Mouse (Mus musculus): ENCODE results near the gene Acsf2.

DNA sequence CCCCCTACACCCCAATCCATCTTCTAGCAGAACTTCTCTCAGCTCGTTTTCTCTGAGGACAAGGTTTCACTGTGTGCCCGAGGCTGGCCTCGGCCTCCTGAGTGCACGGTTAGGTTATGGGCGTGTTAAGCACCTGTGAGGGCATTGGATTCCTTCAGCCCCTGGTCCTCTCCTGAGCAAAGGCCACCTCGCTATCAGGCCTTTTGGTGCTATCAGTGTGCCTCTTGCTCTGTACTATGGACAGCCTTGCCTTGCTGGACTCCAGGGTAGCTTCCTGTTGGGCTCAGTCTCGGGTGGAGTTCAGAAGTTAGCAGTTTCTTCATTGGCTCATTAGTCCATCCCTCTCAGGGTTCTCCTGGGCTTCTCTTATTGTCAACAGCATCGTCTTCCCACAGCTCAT is 31.3 kb upstream of the Acsf2 start:
- TF ChIP-seq CTCF (IDR thresholded peaks at IDR 0.05; ENCODE audit: extremely low read depth, insufficient read length, insufficient replicate concordance, low read depth, low read length) (no peak), POLR2A (IDR thresholded peaks at IDR 0.05; ENCODE audit: low read depth, low read length) (peak; percentile 61; the same call in 1 of the 2 replicates)
